Mouse (Mus musculus) forebrain, embryonic 13.5 days (tissue): ENCODE measurements at regions not wholly inside any gene's neighbourhood (a gene's known extent, or its start where the extent isn't known, plus 50 kb on each side); places are given as distances from the start of the nearest gene placed in this dataset.
A peak's percentile ranks its signal among the peaks of the same experiment; 100 is the strongest.

ENCODE experiments used
- ATAC-seq: fragments of 200-750 bp; cut with Nextera tagmentation; 2 replicates; pipeline ENCODE4 v1.8.0; 2017
- H3K27ac ChIP-seq: fragments of 300-500 bp; sonication (generic); 2 replicates; pipeline ENCODE4 v1.5.1; 2015; ENCODE audit warnings: inconsistent platforms, mild to moderate bottlenecking, moderate library complexity
- H3K27me3 ChIP-seq: fragments of 300-500 bp; sonication (generic); 2 replicates; pipeline ENCODE4 v1.6.1; 2015; ENCODE audit warnings: mild to moderate bottlenecking, inconsistent platforms
- H3K36me3 ChIP-seq: fragments of 300-500 bp; sonication (generic); 2 replicates; pipeline ENCODE4 v1.6.1; 2015; ENCODE audit warnings: mild to moderate bottlenecking, inconsistent platforms; ENCODE audit not compliant: poor library complexity, severe bottlenecking
- H3K4me1 ChIP-seq: fragments of 300-500 bp; sonication (generic); 2 replicates; pipeline ENCODE4 v1.6.1; 2015; ENCODE audit warnings: inconsistent platforms
- H3K4me2 ChIP-seq: fragments of 300-500 bp; sonication (generic); 2 replicates; pipeline ENCODE4 v1.6.1; 2015; ENCODE audit warnings: inconsistent platforms, mild to moderate bottlenecking, moderate library complexity
- H3K4me3 ChIP-seq: fragments of 300-500 bp; sonication (generic); 2 replicates; pipeline ENCODE4 v1.5.1; 2015; ENCODE audit warnings: mild to moderate bottlenecking, inconsistent platforms
- H3K9ac ChIP-seq: fragments of 300-500 bp; sonication (generic); 2 replicates; pipeline ENCODE4 v1.6.1; 2015; ENCODE audit warnings: mild to moderate bottlenecking, inconsistent platforms
- H3K9me3 ChIP-seq: fragments of 300-500 bp; sonication (generic); replicated peaks from 2 replicates; pipeline ENCODE4 v1.6.1; 2016; ENCODE audit warnings: inconsistent platforms
- WGBS: fragments of 180-500 bp; shearing (Covaris S2); methylation state at CpG from one replicate; pipeline ENCODE4 v1.1.7; 2015; 5-methylcytosine and 5-hydroxymethylcytosine counted together

- no peaks in the 10 kb centered on the region for H3K9me3 ChIP-seq
- ATAC-seq, result 0 out of 2 replicates have a peak, but pooled peaks have one; percentile 38
- peak overlapping the region; percentile 9; the same call in 1 of the 2 replicates for H3K4me3 ChIP-seq
- 37% methylated on average over 29 of the region's 29 CpGs for WGBS
- peaks cover 13% of the 10 kb centered on the region for H3K4me1 ChIP-seq
- no peak overlapping the region for H3K27ac ChIP-seq
- no peaks in the 10 kb centered on the region for H3K27me3 ChIP-seq
- 0 out of 2 replicates have a peak overlapping the region, but pooled peaks have one; percentile 16 for H3K9ac ChIP-seq
- H3K36me3 ChIP-seq, result no peaks in the 10 kb centered on the region
- H3K4me2 ChIP-seq, result peak overlapping the region; percentile 40
Measured at GRCm38 (mm10) chr14:59075845-59076745, 66.6 kb downstream of the 1700129C05Rik start.

GRCm38 (mm10) chr14:59072323-59073039 is 70.2 kb downstream of the 1700129C05Rik start:
- Histone ChIP-seq H3K4me1 (peaks cover 16% of the 10 kb centered on the region), H3K36me3 (no peaks in the 10 kb centered on the region), H3K27me3 (no peaks in the 10 kb centered on the region), H3K27ac (no peak overlapping the region), H3K9ac (no peak overlapping the region), H3K4me2 (no peak overlapping the region), H3K9me3 (no peaks in the 10 kb centered on the region), H3K4me3 (no peak overlapping the region)
- 53% methylated on average over 7 of the region's 7 CpGs for WGBS
- ATAC-seq, result peak; percentile 38; the same call in 1 of the 2 replicates

GRCm38 (mm10) chr14:59070056-59070455 is 72.6 kb downstream of the 1700129C05Rik start:
- H3K27me3 ChIP-seq, result no peaks in the 10 kb centered on the region
- H3K27ac ChIP-seq, result no peak overlapping the region
- no peak overlapping the region for H3K4me2 ChIP-seq
- no peaks in the 10 kb centered on the region for H3K36me3 ChIP-seq
- no peak; the same call in 1 of the 2 replicates for ATAC-seq
- WGBS, result 38% methylated on average over 2 of the region's 2 CpGs
- H3K9ac ChIP-seq, result no peak overlapping the region
- H3K4me3 ChIP-seq, result no peak overlapping the region
- H3K9me3 ChIP-seq, result no peaks in the 10 kb centered on the region
- H3K4me1 ChIP-seq, result 0 out of 2 replicates have a peak, but pooled peaks cover 2% of the 10 kb centered on the region

- ATAC-seq, result no peak
- Histone ChIP-seq H3K4me1 (0 out of 2 replicates have a peak, but pooled peaks cover 2% of the 10 kb centered on the region), H3K27me3 (no peaks in the 10 kb centered on the region), H3K36me3 (no peaks in the 10 kb centered on the region), H3K4me2 (no peak overlapping the region), H3K27ac (no peak overlapping the region), H3K4me3 (no peak overlapping the region), H3K9ac (no peak overlapping the region), H3K9me3 (no peaks in the 10 kb centered on the region)
- WGBS, result 82% methylated on average over 8 of the region's 8 CpGs
Measured at GRCm38 (mm10) chr14:59066456-59067220, 76.1 kb downstream of the 1700129C05Rik start.

GRCm38 (mm10) chr14:59063221-59063620 is 79.5 kb downstream of the 1700129C05Rik start:
- H3K27me3 ChIP-seq, result no peaks in the 10 kb centered on the region
- H3K4me2 ChIP-seq, result no peak overlapping the region

GRCm38 (mm10) chr14:59056832-59057231 is 85.9 kb downstream of the 1700129C05Rik start:
- no peak overlapping the region for H3K4me3 ChIP-seq
- no peaks in the 10 kb centered on the region for H3K9me3 ChIP-seq
- no peak for ATAC-seq
- H3K27me3 ChIP-seq, result no peaks in the 10 kb centered on the region
- no peak overlapping the region for H3K4me2 ChIP-seq
- no peak overlapping the region for H3K27ac ChIP-seq
- H3K9ac ChIP-seq, result no peak overlapping the region
- H3K36me3 ChIP-seq, result no peaks in the 10 kb centered on the region
- WGBS, result 94% methylated on average over 3 of the region's 3 CpGs
- no peaks in the 10 kb centered on the region for H3K4me1 ChIP-seq

More at GRCm38 (mm10) chr14:59063221-59063620, 79.5 kb downstream of the 1700129C05Rik start:
- Histone ChIP-seq H3K9me3 (no peaks in the 10 kb centered on the region), H3K4me3 (no peak overlapping the region), H3K4me1 (no peaks in the 10 kb centered on the region), H3K27ac (no peak overlapping the region), H3K36me3 (no peaks in the 10 kb centered on the region), H3K9ac (no peak overlapping the region)
- 70% methylated on average over 3 of the region's 3 CpGs for WGBS
- no peak for ATAC-seq

- H3K27me3 ChIP-seq, result no peaks in the 10 kb centered on the region
- ATAC-seq, result no peak
- H3K36me3 ChIP-seq, result no peaks in the 10 kb centered on the region
- no peaks in the 10 kb centered on the region for H3K9me3 ChIP-seq
- H3K4me2 ChIP-seq, result no peak overlapping the region
- 93% methylated on average over 3 of the region's 3 CpGs for WGBS
- peaks cover 3% of the 10 kb centered on the region; the same call in 1 of the 2 replicates for H3K4me1 ChIP-seq
- no peak overlapping the region for H3K27ac ChIP-seq
- H3K9ac ChIP-seq, result no peak overlapping the region
- H3K4me3 ChIP-seq, result no peak overlapping the region
Measured at GRCm38 (mm10) chr14:59055283-59055682, 87.4 kb downstream of the 1700129C05Rik start.

- Histone ChIP-seq H3K36me3 (no peaks in the 10 kb centered on the region), H3K4me3 (no peak overlapping the region), H3K9ac (no peak overlapping the region), H3K27ac (no peak overlapping the region), H3K4me1 (peaks cover 3% of the 10 kb centered on the region; the same call in 1 of the 2 replicates), H3K27me3 (no peaks in the 10 kb centered on the region), H3K9me3 (no peaks in the 10 kb centered on the region), H3K4me2 (no peak overlapping the region)
- ATAC-seq, result no peak
- WGBS, result 83% methylated on average over 3 of the region's 3 CpGs
Measured at GRCm38 (mm10) chr14:59052421-59052820, 90.3 kb downstream of the 1700129C05Rik start.

GRCm38 (mm10) chr14:59051478-59051879 is 91.2 kb downstream of the 1700129C05Rik start:
- peaks cover 3% of the 10 kb centered on the region; the same call in 1 of the 2 replicates for H3K4me1 ChIP-seq
- no peak for ATAC-seq
- no peak overlapping the region for H3K4me2 ChIP-seq
- no peak overlapping the region for H3K9ac ChIP-seq
- H3K9me3 ChIP-seq, result no peaks in the 10 kb centered on the region
- no peaks in the 10 kb centered on the region for H3K36me3 ChIP-seq
- no peak overlapping the region for H3K27ac ChIP-seq
- WGBS, result 7% methylated on average over 6 of the region's 6 CpGs
- no peaks in the 10 kb centered on the region for H3K27me3 ChIP-seq
- H3K4me3 ChIP-seq, result no peak overlapping the region

- no peak for ATAC-seq
- H3K4me1 ChIP-seq, result peaks cover 3% of the 10 kb centered on the region; the same call in 1 of the 2 replicates
Measured at GRCm38 (mm10) chr14:59045687-59046086, 97.0 kb downstream of the 1700129C05Rik start.

GRCm38 (mm10) chr14:59045235-59045634 is 97.5 kb downstream of the 1700129C05Rik start:
- no peaks in the 10 kb centered on the region for H3K9me3 ChIP-seq
- peaks cover 3% of the 10 kb centered on the region; the same call in 1 of the 2 replicates for H3K4me1 ChIP-seq
- H3K36me3 ChIP-seq, result no peaks in the 10 kb centered on the region
- WGBS, result 72% methylated on average over 7 of the region's 7 CpGs
- H3K27me3 ChIP-seq, result no peaks in the 10 kb centered on the region
- no peak overlapping the region for H3K4me2 ChIP-seq
- no peak overlapping the region for H3K9ac ChIP-seq
- ATAC-seq, result no peak
- no peak overlapping the region for H3K27ac ChIP-seq
- H3K4me3 ChIP-seq, result no peak overlapping the region

More at GRCm38 (mm10) chr14:59045687-59046086, 97.0 kb downstream of the 1700129C05Rik start:
- H3K4me3 ChIP-seq, result no peak overlapping the region
- H3K27ac ChIP-seq, result no peak overlapping the region
- H3K4me2 ChIP-seq, result no peak overlapping the region
- H3K36me3 ChIP-seq, result no peaks in the 10 kb centered on the region
- H3K27me3 ChIP-seq, result no peaks in the 10 kb centered on the region
- 75% methylated on average over 7 of the region's 7 CpGs for WGBS
- H3K9ac ChIP-seq, result no peak overlapping the region
- H3K9me3 ChIP-seq, result no peaks in the 10 kb centered on the region
